Mouse (Mus musculus): ENCODE results near the gene Slc43a2.
"Not testable (repeated sequence)": the region's sequence is repeated elsewhere in the genome, so short reads cannot be mapped to it uniquely, and the experiment has no call there.

Slc43a2 gene

GRCm38 (mm10) chr11:75572854-75573650 is 41.6 kb downstream of the Slc43a2 start:
- peak; percentile 92 to 93 for DNase-seq (ENCODE audit: low spot score in 2 of 2)

- no peak for DNase-seq (ENCODE audit: low spot score in 2 of 2)
These were observed 43.1 kb downstream of the Slc43a2 start for GRCm38 (mm10) chr11:75574378-75575123.

GRCm38 (mm10) chr11:75575560-75576123 is 44.1 kb downstream of the Slc43a2 start:
- DNase-seq (ENCODE audit: low spot score in 2 of 2), result no peak

GRCm38 (mm10) chr11:75578609-75579008 is 47.1 kb downstream of the Slc43a2 start:
- no peak for DNase-seq (ENCODE audit: low spot score in 2 of 2)

- DNase-seq (ENCODE audit: low spot score in 2 of 2), result no peak
These were observed 50.1 kb downstream of the Slc43a2 start for GRCm38 (mm10) chr11:75581495-75582149.

- DNase-seq (ENCODE audit: low spot score in 2 of 2), result no peak
These were observed 52.0 kb downstream of the Slc43a2 start for GRCm38 (mm10) chr11:75583521-75583920.

- no peak for DNase-seq (ENCODE audit: low spot score in 2 of 2)
These were observed 53.6 kb downstream of the Slc43a2 start for GRCm38 (mm10) chr11:75585061-75585460.

- DNase-seq (ENCODE audit: low spot score in 2 of 2), result no peak
These were observed 54.5 kb downstream of the Slc43a2 start for GRCm38 (mm10) chr11:75585978-75586377.

- DNase-seq (ENCODE audit: low spot score in 2 of 2), result no peak
These were observed 55.5 kb downstream of the Slc43a2 start for GRCm38 (mm10) chr11:75586963-75587362.

- peak; percentile 85 to 94 for DNase-seq (ENCODE audit: low spot score in 2 of 2)
These were observed 56.2 kb downstream of the Slc43a2 start, which contains the start of gene Pitpna for GRCm38 (mm10) chr11:75587493-75588284. TSS of gene Pitpna (plus strand) at chr11:75588097.

- DNase-seq (ENCODE audit: low spot score in 2 of 2), result no peak
These were observed 56.9 kb downstream of the Slc43a2 start for GRCm38 (mm10) chr11:75588285-75588941.

- DNase-seq (ENCODE audit: low spot score in 2 of 2), result no peak
These were observed 61.1 kb downstream of the Slc43a2 start for GRCm38 (mm10) chr11:75592612-75593011.

GRCm38 (mm10) chr11:75594431-75594830 is 62.9 kb downstream of the Slc43a2 start:
- DNase-seq (ENCODE audit: low spot score in 2 of 2), result no peak

GRCm38 (mm10) chr11:75595404-75595803 is 63.9 kb downstream of the Slc43a2 start:
- DNase-seq (ENCODE audit: low spot score in 2 of 2), result no peak

- DNase-seq (ENCODE audit: low spot score in 2 of 2), result no peak
These were observed 64.3 kb downstream of the Slc43a2 start for GRCm38 (mm10) chr11:75595816-75596215.

GRCm38 (mm10) chr11:75596726-75597255 is 65.3 kb downstream of the Slc43a2 start:
- no peak for DNase-seq (ENCODE audit: low spot score in 2 of 2)

GRCm38 (mm10) chr11:75598004-75598403 is 66.5 kb downstream of the Slc43a2 start:
- no peak for DNase-seq (ENCODE audit: low spot score in 2 of 2)

GRCm38 (mm10) chr11:75599802-75600201 is 68.3 kb downstream of the Slc43a2 start:
- DNase-seq (ENCODE audit: low spot score in 2 of 2), result not testable (repeated sequence)

- no peak for DNase-seq (ENCODE audit: low spot score in 2 of 2)
These were observed 73.3 kb downstream of the Slc43a2 start for GRCm38 (mm10) chr11:75604826-75605225.

- no peak for DNase-seq (ENCODE audit: low spot score in 2 of 2)
These were observed 73.8 kb downstream of the Slc43a2 start for GRCm38 (mm10) chr11:75605318-75605717.

Measured in frontal cortex, postnatal 25 days (tissue).